Comparison of ENCODE assay signal across 27 mouse cellular contexts in genomic region chr2:170768699-170769098, GRCm38 (mm10). TPM values are rescaled to one million over a fixed set of nuclear protein-coding genes. Genes with fewer than 3 reads are reported as not detected.
DNase-seq lines count a peak whose midpoint lies in the region; ATAC-seq and TF ChIP-seq lines count a peak whose summit lies in the region.
"Had no signal": no experiment of that assay in that cellular context is flagged by ENCODE, and none has a peak within 500 bp of the region (broad histone marks: within the 10 kb centered on the region; RNA-seq: fewer than 3 reads in every experiment).

No protein-coding gene starts in this region.

- no peak for TF ChIP-seq POLR2A in lung, adult 2 months (IDR thresholded peaks at IDR 0.05; ENCODE audit: borderline replicate concordance, extremely low read depth, low read depth, low read length)

- no peaks in the 10 kb centered on the region for H3K9me3 ChIP-seq in lung, embryonic 15.5 days
- H3K9me3 ChIP-seq in megakaryocyte, embryonic 14.5 days, result peaks cover 78% of the 10 kb centered on the region
- no peaks in the 10 kb centered on the region for H3K9me3 ChIP-seq in embryonic facial prominence, embryonic 10.5 days
- H3K9me3 ChIP-seq: embryonic facial prominence, embryonic 12.5 days; embryonic facial prominence, embryonic 15.5 days; hindbrain, embryonic 13.5 days had no signal

- no peak overlapping the region for H3K4me2 ChIP-seq in lung, embryonic 15.5 days
- H3K4me2 ChIP-seq: embryonic facial prominence, embryonic 12.5 days; embryonic facial prominence, embryonic 15.5 days; heart, embryonic 11.5 days; hindbrain, embryonic 13.5 days had no signal

- H3K27ac ChIP-seq in lung, embryonic 15.5 days, result no peak overlapping the region
- H3K27ac ChIP-seq in embryonic facial prominence, embryonic 10.5 days (replicated peaks), result 0 out of 2 replicates have a peak overlapping the region, but pooled peaks have one; percentile 37
- H3K27ac ChIP-seq: embryonic facial prominence, embryonic 12.5 days; embryonic facial prominence, embryonic 15.5 days; gastrocnemius, adult 2 months; hindbrain, embryonic 13.5 days; hindbrain, postnatal 0 days had no signal

- H3K4me1 ChIP-seq in lung, embryonic 15.5 days, result peaks cover 8% of the 10 kb centered on the region; the same call in 1 of the 2 replicates
- no peaks in the 10 kb centered on the region for H3K4me1 ChIP-seq in lung, adult 2 months (ENCODE audit: control insufficient read depth, insufficient read depth, low read length)
- no peaks in the 10 kb centered on the region for H3K4me1 ChIP-seq in megakaryocyte, embryonic 14.5 days
- peaks cover 36% of the 10 kb centered on the region for H3K4me1 ChIP-seq in embryonic facial prominence, embryonic 10.5 days

- 56% methylated on average over 6 of the region's 6 CpGs for WGBS in lung, embryonic 15.5 days
- WGBS in lung, adult 2 months, result 72% methylated on average over 6 of the region's 6 CpGs
- WGBS in embryonic facial prominence, embryonic 10.5 days, result 80% methylated on average over 6 of the region's 6 CpGs

- no peak overlapping the region for H3K9ac ChIP-seq in lung, embryonic 15.5 days
- H3K9ac ChIP-seq: embryonic facial prominence, embryonic 12.5 days; embryonic facial prominence, embryonic 15.5 days; forebrain, postnatal 0 days; hindbrain, embryonic 13.5 days had no signal

- TF ChIP-seq CTCF in lung, adult 2 months (IDR thresholded peaks at IDR 0.05; ENCODE audit: insufficient read depth, low read length), result no peak

- peak; percentile 77 for ATAC-seq in lung, embryonic 15.5 days (ENCODE audit: borderline replicate concordance, extremely low read depth, low FRiP score, low TSS enrichment)
- ATAC-seq in megakaryocyte, adult 5-6 weeks (ENCODE audit: poor library complexity, severe bottlenecking), result no peak
- ATAC-seq: activated CD4-positive, CD25-positive, alpha-beta regulatory T cell, adult 4 months; CD4-positive, CD25-positive, alpha-beta regulatory T cell, adult 4 months; forebrain, embryonic 14.5 days; forebrain, postnatal 0 days; hindbrain, postnatal 0 days had no signal

- no peak for DNase-seq in lung, adult 2 months
- DNase-seq in embryonic facial prominence, embryonic 10.5 days (ENCODE audit: low spot score), result no peak
- peak; percentile 4 for DNase-seq in lung, postnatal 36 days
- DNase-seq: adrenal gland, adult 8-10 months; adrenal gland, postnatal 25 days; cerebellum, adult 11-12 months; cerebellum, adult 8-10 months; cerebellum, postnatal 10 days; cerebellum, postnatal 36 days; forebrain, postnatal 0 days; gastrocnemius, adult 2 months; gastrocnemius, postnatal 14 days; heart, adult 11 months had no signal

- peaks cover 8% of the 10 kb centered on the region; the same call in 1 of the 2 replicates for H3K27me3 ChIP-seq in lung, embryonic 15.5 days
- H3K27me3 ChIP-seq in megakaryocyte, embryonic 14.5 days (replicated peaks), result no peaks in the 10 kb centered on the region
- H3K27me3 ChIP-seq in embryonic facial prominence, embryonic 10.5 days (replicated peaks; ENCODE audit: low read depth, poor library complexity, severe bottlenecking), result 0 out of 2 replicates have a peak, but pooled peaks cover 7% of the 10 kb centered on the region
- H3K27me3 ChIP-seq: embryonic facial prominence, embryonic 12.5 days; embryonic facial prominence, embryonic 15.5 days; hindbrain, embryonic 13.5 days had no signal

- no peaks in the 10 kb centered on the region for H3K36me3 ChIP-seq in lung, embryonic 15.5 days
- H3K36me3 ChIP-seq in megakaryocyte, embryonic 14.5 days (replicated peaks; ENCODE audit: low read length), result no peaks in the 10 kb centered on the region
- no peaks in the 10 kb centered on the region for H3K36me3 ChIP-seq in embryonic facial prominence, embryonic 10.5 days (replicated peaks)
- H3K36me3 ChIP-seq: embryonic facial prominence, embryonic 12.5 days; embryonic facial prominence, embryonic 15.5 days; hindbrain, embryonic 13.5 days had no signal

- H3K4me3 ChIP-seq in lung, embryonic 15.5 days, result no peak overlapping the region
- no peak overlapping the region for H3K4me3 ChIP-seq in lung, adult 2 months (replicated peaks; ENCODE audit: extremely low read depth, low read depth, low read length)
- peak overlapping the region; percentile 9 for H3K4me3 ChIP-seq in megakaryocyte, embryonic 14.5 days (replicated peaks)
- H3K4me3 ChIP-seq in embryonic facial prominence, embryonic 10.5 days, result no peak overlapping the region
- H3K4me3 ChIP-seq: embryonic facial prominence, embryonic 12.5 days; embryonic facial prominence, embryonic 15.5 days; gastrocnemius, adult 2 months; hindbrain, embryonic 13.5 days had no signal

RNA-seq across cellular contexts. Expression of gene Dok5, which starts 37.1 kb away (rescaled TPM):
- polyA plus RNA-seq in lung, embryonic 15.5 days (2015; fragmentation: Nextera tagmentation; extraction: Ambion mirVana), result 1.4 and 2.0 TPM in 2 replicates
- 0.10 and 0.50 TPM in 2 replicates for polyA plus RNA-seq in lung, adult 2 months (2012; rRNA removed)
- not detected in 2 replicates for polyA plus RNA-seq in megakaryocyte, embryonic 14.5 days (2012; ENCODE audit: insufficient read depth, low replicate concordance)
- not detected in 2 replicates for total RNA-seq in megakaryocyte, adult 5-6 weeks (2015)
- not detected in 2 replicates for total RNA-seq in megakaryocyte, adult 5-6 weeks (2017)
- polyA plus RNA-seq in embryonic facial prominence, embryonic 10.5 days (2016; fragmentation: Nextera tagmentation; extraction: Ambion mirVana), result 11.8 and 16.3 TPM in 2 replicates
- total RNA-seq: hematopoietic stem cell, adult 5-6 weeks; MEL had no signal
- polyA plus RNA-seq: activated CD4-positive, CD25-positive, alpha-beta regulatory T cell, adult 4 months; C2C12; CD4-positive, CD25-positive, alpha-beta regulatory T cell, adult 4 months had no signal
